Mouse (Mus musculus): Measurements from ENCODE around the gene Rsph14.

DNA sequence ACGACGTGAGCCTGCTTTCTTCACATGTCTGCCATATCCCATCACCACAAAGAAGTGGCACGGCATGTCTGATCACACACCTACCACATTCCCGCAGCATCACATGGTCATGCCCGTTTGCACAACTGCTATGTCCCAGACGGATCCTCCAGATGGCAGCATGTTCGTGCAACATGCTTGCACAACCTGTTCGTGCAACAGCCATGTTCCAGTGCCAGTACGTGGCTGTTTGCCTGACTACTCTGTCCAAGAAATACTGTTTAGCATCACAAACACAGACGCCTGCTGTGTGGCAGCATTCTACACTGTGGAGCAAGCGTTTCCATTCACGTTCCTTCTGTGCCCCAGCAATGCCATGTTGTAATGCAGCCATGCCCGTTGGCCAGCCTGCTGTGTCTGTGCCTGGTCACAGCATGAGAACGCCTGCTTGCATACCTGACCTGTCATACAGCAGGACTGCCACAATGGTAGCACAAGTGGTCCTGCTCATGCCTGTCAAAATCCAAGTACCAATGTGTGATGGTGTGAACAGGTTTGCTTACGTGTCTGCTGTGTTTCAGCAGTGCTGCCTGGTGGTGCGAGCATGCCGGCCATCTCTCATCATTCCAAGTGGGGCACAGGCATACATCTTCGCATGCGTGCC, 98.7 kb downstream of the Rsph14 start:
- no peak for TF ChIP-seq POLR2A (IDR thresholded peaks at IDR 0.05; ENCODE audit: borderline replicate concordance, extremely low read depth, low read depth, low read length)
- TF ChIP-seq CTCF (IDR thresholded peaks at IDR 0.05; ENCODE audit: insufficient read depth, low read length), result 0 out of 2 replicates have a peak, but pooled peaks have one; percentile 17
